13 mouse cellular contexts compared by ENCODE assay signal in the genomic region with DNA sequence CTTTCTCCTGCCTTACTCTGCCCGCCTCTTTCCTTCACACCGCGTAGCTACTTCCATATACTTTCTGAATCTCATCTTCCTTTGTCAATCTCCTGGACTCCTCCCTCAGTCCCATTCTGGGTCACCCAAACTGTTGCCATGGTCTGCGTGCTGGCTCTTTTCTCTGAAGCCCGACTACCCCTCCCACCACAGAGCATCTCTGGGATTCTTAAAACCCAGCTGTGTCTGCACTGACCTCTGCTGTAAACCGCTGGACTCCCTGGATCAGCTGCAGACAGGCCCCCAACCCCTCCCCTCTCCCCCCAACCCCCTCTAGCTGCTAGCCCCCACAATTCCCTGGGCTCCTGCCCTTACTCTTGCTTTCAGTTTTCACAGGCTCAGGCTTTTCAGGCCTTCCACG.
DNase-seq lines count a peak whose midpoint lies in the region; ATAC-seq and TF ChIP-seq lines count a peak whose summit lies in the region.
"Had no signal": no experiment of that assay in that cellular context is flagged by ENCODE, and none has a peak within 500 bp of the region (broad histone marks: within the 10 kb centered on the region; RNA-seq: fewer than 3 reads in every experiment).

No protein-coding gene starts in this region.

- H3K4me1 ChIP-seq in kidney, adult 2 months (ENCODE audit: control insufficient read depth, insufficient read depth, low read length) = 0 out of 2 replicates have a peak, but pooled peaks cover 4% of the 10 kb centered on the region
- peaks cover 7% of the 10 kb centered on the region; the same call in 1 of the 2 replicates for H3K4me1 ChIP-seq in hindbrain, embryonic 16.5 days (ENCODE audit: control insufficient read depth, insufficient read depth, low read depth, low read length)

- H3K4me2 ChIP-seq in hindbrain, embryonic 16.5 days (ENCODE audit: low read length) = no peak overlapping the region
- H3K4me2 ChIP-seq: liver, embryonic 12.5 days; midbrain, embryonic 12.5 days had no signal

- no peaks in the 10 kb centered on the region for H3K36me3 ChIP-seq in kidney, adult 2 months (ENCODE audit: control insufficient read depth, insufficient read depth, low read length)
- H3K36me3 ChIP-seq in hindbrain, embryonic 16.5 days (ENCODE audit: control insufficient read depth, insufficient read depth, low read length) = no peaks in the 10 kb centered on the region
- H3K36me3 ChIP-seq: embryonic facial prominence, embryonic 15.5 days; G1E; liver, embryonic 12.5 days; midbrain, embryonic 12.5 days had no signal

- no peak overlapping the region for H3K4me3 ChIP-seq in kidney, adult 2 months (ENCODE audit: insufficient read depth, low read depth, low read length)
- no peak overlapping the region for H3K4me3 ChIP-seq in hindbrain, embryonic 16.5 days (ENCODE audit: low read length)
- H3K4me3 ChIP-seq: embryonic facial prominence, embryonic 15.5 days; liver, embryonic 12.5 days; midbrain, embryonic 12.5 days had no signal

- WGBS in kidney, adult 2 months = 45% methylated on average over 7 of the region's 7 CpGs
- WGBS in hindbrain, embryonic 16.5 days = 23% methylated on average over 7 of the region's 7 CpGs

- no peak for DNase-seq in kidney, adult 2 months
- no peak for DNase-seq in kidney, postnatal 14 days
- DNase-seq in ES-CJ7 (ENCODE audit: low read depth, low spot score) (peak; percentile 42), ZHBTc4 (ENCODE audit: low read depth, low spot score) (peak; percentile 28)
- no peak for DNase-seq in cerebellum, postnatal 10 days
- DNase-seq in left cerebral cortex, adult 9 months (ENCODE audit: low spot score in 2 of 2) = no peak
- no peak for DNase-seq in left cerebral cortex, postnatal 10 days (ENCODE audit: extremely low spot score in 1 of 2, low spot score in 2 of 2)
- DNase-seq: spleen, adult 18-20 months had no signal

- peak overlapping the region; percentile 47; the same call in 1 of the 2 replicates for H3K27ac ChIP-seq in kidney, adult 2 months (ENCODE audit: insufficient read depth, low read depth, low read length)
- no peak overlapping the region for H3K27ac ChIP-seq in hindbrain, embryonic 16.5 days (ENCODE audit: low read depth, low read length)
- H3K27ac ChIP-seq: liver, embryonic 12.5 days; midbrain, embryonic 12.5 days had no signal

- TF ChIP-seq CTCF in kidney, adult 2 months (conservative IDR thresholded peaks at IDR 0.05; ENCODE audit: insufficient read depth, insufficient read length, low read depth, low read length) = no peak

- no peak overlapping the region for H3K9ac ChIP-seq in hindbrain, embryonic 16.5 days (ENCODE audit: low read depth, low read length)
- H3K9ac ChIP-seq: embryonic facial prominence, embryonic 15.5 days; liver, embryonic 12.5 days; midbrain, embryonic 12.5 days had no signal

- no peaks in the 10 kb centered on the region for H3K9me3 ChIP-seq in hindbrain, embryonic 16.5 days (ENCODE audit: control insufficient read depth, low read length)
- H3K9me3 ChIP-seq: embryonic facial prominence, embryonic 15.5 days; G1E; liver, embryonic 12.5 days; midbrain, embryonic 12.5 days had no signal

- intact Hi-C loops in left cerebral cortex, postnatal 10 days (cut with DNase I) = no loop called here

- 0 out of 2 replicates have a peak, but pooled peaks have one; percentile 27 for ATAC-seq in hindbrain, embryonic 16.5 days
- ATAC-seq: liver, embryonic 12.5 days had no signal

- no peaks in the 10 kb centered on the region for H3K27me3 ChIP-seq in kidney, adult 2 months (replicated peaks; ENCODE audit: control insufficient read depth, insufficient read depth, low read length)
- H3K27me3 ChIP-seq in hindbrain, embryonic 16.5 days (replicated peaks; ENCODE audit: control insufficient read depth, insufficient read depth, low read length) = no peaks in the 10 kb centered on the region
- H3K27me3 ChIP-seq: embryonic facial prominence, embryonic 15.5 days; midbrain, embryonic 12.5 days had no signal

- TF ChIP-seq POLR2A in kidney, adult 2 months (IDR thresholded peaks at IDR 0.05; ENCODE audit: low read depth, low read length) = no peak

Comparison
In these comparisons a context has a peak if more than half of its experiments do, and no peak if none do; other contexts are left out.
1. DNase-seq: peak in ES-CJ7 (single experiment) and ZHBTc4 (single experiment); none in kidney, adult 2 months (single experiment), kidney, postnatal 14 days (single experiment), cerebellum, postnatal 10 days (0 of 2), left cerebral cortex, adult 9 months (0 of 2) and left cerebral cortex, postnatal 10 days (0 of 2).